Mouse (Mus musculus) bone marrow macrophage, adult 2 months (primary cell): Measurements from ENCODE around the gene Pds5b. TPM values are rescaled to one million over a fixed set of nuclear protein-coding genes. Genes with fewer than 3 reads are reported as not detected.

Experiments
- H3K27ac ChIP-seq: 2 replicates; pipeline ENCODE4 v1.5.1; 2012; ENCODE audit warnings: low read depth, low read length; ENCODE audit not compliant: insufficient read depth
- H3K4me1 ChIP-seq: 2 replicates; pipeline ENCODE4 v1.6.1; 2012; ENCODE audit warnings: low read length; ENCODE audit not compliant: control insufficient read depth, insufficient read depth
- H3K4me3 ChIP-seq: 2 replicates; pipeline ENCODE4 v1.5.1; 2012; ENCODE audit warnings: mild to moderate bottlenecking, low read length, moderate library complexity; ENCODE audit not compliant: insufficient read depth
- CTCF ChIP-seq: IDR thresholded peaks from 2 replicates; pipeline ENCODE4 v1.5.1; 2012; ENCODE audit warnings: low read depth, mild to moderate bottlenecking, low read length, moderate library complexity
- POLR2A ChIP-seq: IDR thresholded peaks from 2 replicates; pipeline ENCODE4 v1.6.1; 2012; ENCODE audit warnings: mild to moderate bottlenecking, low read depth, low read length, borderline replicate concordance
- polyA plus RNA-seq: library from polyadenylated mRNA; stranded (reverse); fragments of >200 nt; gene quantifications from 2 replicates; pipeline ENCODE4 v1.2.4, GENCODE M21; 2012; ENCODE audit not compliant: missing spikeins, insufficient read depth, insufficient read length

Pds5b gene
- polyA plus RNA-seq, 1 experiment: 15.6 TPM

- no peak overlapping the region for H3K27ac ChIP-seq
Observed at GRCm38 (mm10) chr5:150854506-150854905, 181.0 kb downstream of the Pds5b start.

GRCm38 (mm10) chr5:150859642-150860194, 186.2 kb downstream of the Pds5b start:
- no peaks in the 10 kb centered on the region for H3K4me1 ChIP-seq
- no peak overlapping the region for H3K27ac ChIP-seq
- no peak for TF ChIP-seq POLR2A
- TF ChIP-seq CTCF: no peak
- H3K4me3 ChIP-seq: no peak overlapping the region

More at GRCm38 (mm10) chr5:150854506-150854905, 181.0 kb downstream of the Pds5b start:
- Histone ChIP-seq H3K4me3 (no peak overlapping the region), H3K4me1 (no peaks in the 10 kb centered on the region)
- TF ChIP-seq POLR2A: no peak
- TF ChIP-seq CTCF: no peak

Other genes with a start within 250 kb of the Pds5b start
- not detected in 2 replicates for gene Zar1l, start 155.6 kb upstream of the Pds5b start, polyA plus RNA-seq
- gene Brca2, start 151.1 kb upstream of the Pds5b start, polyA plus RNA-seq: 5.7 and 7.5 TPM in 2 replicates
- 112 and 121 TPM in 2 replicates for gene N4bp2l1, start 76.6 kb upstream of the Pds5b start, polyA plus RNA-seq
- 65.9 and 67.2 TPM in 2 replicates for gene N4bp2l2, start 7.6 kb upstream of the Pds5b start, polyA plus RNA-seq